Mouse (Mus musculus): Measurements from ENCODE around the gene Fjx1. TPM values are rescaled to one million over a fixed set of nuclear protein-coding genes. Genes with fewer than 3 reads are reported as not detected.

The Fjx1 gene
- polyA plus RNA-seq, 1 experiment from 2014 or later = 12.1 TPM

GRCm38 (mm10) chr2:102449630-102450247, 2.6 kb downstream of the Fjx1 start:
- H3K9me3 ChIP-seq (replicated peaks; ENCODE audit: low read length) = no peaks in the 10 kb centered on the region
- DNase-seq (ENCODE audit: low spot score) = peak; percentile 34
- H3K36me3 ChIP-seq (ENCODE audit: insufficient read depth, low read length) = no peaks in the 10 kb centered on the region
- peaks cover 15% of the 10 kb centered on the region; the same call in 1 of the 2 replicates for H3K4me1 ChIP-seq (replicated peaks; ENCODE audit: insufficient read depth, low read length)
- no peak for TF ChIP-seq CTCF (IDR thresholded peaks at IDR 0.05; ENCODE audit: low read depth)
- 5% methylated on average over 17 of the region's 17 CpGs for WGBS
- H3K27me3 ChIP-seq (ENCODE audit: insufficient read depth, low read length) = no peaks in the 10 kb centered on the region
- no peak for ATAC-seq (replicated peaks; ENCODE audit: low FRiP score, low read depth)
- peak overlapping the region; percentile 81 for H3K4me3 ChIP-seq (replicated peaks; ENCODE audit: low read depth, low read length)
- 0 out of 2 replicates have a peak overlapping the region, but pooled peaks have one; percentile 42 for H3K27ac ChIP-seq
- peak overlapping the region; percentile 99 for H3K4me2 ChIP-seq (ENCODE audit: low read length)
- peak overlapping the region; percentile 67; the same call in 1 of the 2 replicates for H3K9ac ChIP-seq (ENCODE audit: low read depth, low read length)

DNA sequence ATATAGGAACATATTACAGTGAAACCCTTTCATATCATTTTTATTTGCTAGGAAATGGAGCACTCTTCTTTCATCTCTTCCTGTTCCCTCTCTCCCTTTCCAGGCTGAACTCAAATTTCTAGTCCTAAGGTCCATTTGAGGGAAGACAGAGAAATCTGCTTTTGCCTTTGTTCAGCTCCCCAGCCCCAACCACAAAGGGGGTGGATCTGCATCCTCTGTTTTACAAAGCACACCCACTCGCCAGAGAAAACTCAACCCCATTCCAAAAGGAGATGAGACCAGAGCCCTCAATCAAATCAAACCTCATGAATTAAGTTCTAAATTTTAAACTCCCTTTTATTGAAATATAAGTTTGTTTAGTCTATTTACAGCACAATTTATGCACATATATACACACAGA, 3.2 kb downstream of the Fjx1 start:
- Histone ChIP-seq H3K4me1 (replicated peaks; ENCODE audit: insufficient read depth, low read length) (peaks cover 15% of the 10 kb centered on the region; the same call in 1 of the 2 replicates), H3K9me3 (replicated peaks; ENCODE audit: low read length) (no peaks in the 10 kb centered on the region), H3K27me3 (ENCODE audit: insufficient read depth, low read length) (no peaks in the 10 kb centered on the region), H3K27ac (no peak overlapping the region), H3K9ac (ENCODE audit: low read depth, low read length) (no peak overlapping the region), H3K36me3 (ENCODE audit: insufficient read depth, low read length) (no peaks in the 10 kb centered on the region), H3K4me2 (ENCODE audit: low read length) (peak overlapping the region; percentile 99), H3K4me3 (replicated peaks; ENCODE audit: low read depth, low read length) (no peak overlapping the region)
- no peak for TF ChIP-seq CTCF (IDR thresholded peaks at IDR 0.05; ENCODE audit: low read depth)
- no peak for ATAC-seq (replicated peaks; ENCODE audit: low FRiP score, low read depth)
- DNase-seq (ENCODE audit: low spot score) = no peak
- 66% methylated on average over 1 of the region's 1 CpGs for WGBS

DNA sequence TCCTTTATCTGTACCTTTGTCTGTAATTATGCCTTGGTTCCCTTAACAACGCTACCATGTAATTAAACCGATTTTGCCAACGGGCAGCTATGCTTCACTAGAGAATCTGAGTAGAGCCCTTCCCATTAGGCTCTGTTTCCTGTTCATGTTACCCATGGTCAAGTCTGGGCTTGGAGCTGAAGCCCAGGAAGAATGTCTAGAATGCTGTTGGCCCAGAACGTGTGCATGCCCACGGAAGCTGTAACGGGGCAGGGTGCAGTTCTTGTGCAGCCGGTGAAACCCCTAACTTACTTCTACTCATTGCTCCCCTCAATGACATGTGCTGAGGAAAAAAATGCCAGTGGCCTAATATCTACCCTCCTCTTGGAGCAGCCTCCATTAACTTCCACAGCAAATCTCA, 4.5 kb downstream of the Fjx1 start:
- Histone ChIP-seq H3K4me2 (ENCODE audit: low read length) (no peak overlapping the region), H3K4me1 (replicated peaks; ENCODE audit: insufficient read depth, low read length) (peaks cover 15% of the 10 kb centered on the region; the same call in 1 of the 2 replicates), H3K36me3 (ENCODE audit: insufficient read depth, low read length) (no peaks in the 10 kb centered on the region), H3K27ac (no peak overlapping the region), H3K9me3 (replicated peaks; ENCODE audit: low read length) (no peaks in the 10 kb centered on the region), H3K4me3 (replicated peaks; ENCODE audit: low read depth, low read length) (no peak overlapping the region), H3K27me3 (ENCODE audit: insufficient read depth, low read length) (no peaks in the 10 kb centered on the region), H3K9ac (ENCODE audit: low read depth, low read length) (no peak overlapping the region)
- ATAC-seq (replicated peaks; ENCODE audit: low FRiP score, low read depth) = no peak
- WGBS = 70% methylated on average over 7 of the region's 7 CpGs
- peak; percentile 22 for DNase-seq (ENCODE audit: low spot score)
- no peak for TF ChIP-seq CTCF (IDR thresholded peaks at IDR 0.05; ENCODE audit: low read depth)

GRCm38 (mm10) chr2:102446851-102447250, 5.4 kb downstream of the Fjx1 start:
- DNase-seq (ENCODE audit: low spot score) (peak; percentile 20), ATAC-seq (replicated peaks; ENCODE audit: low FRiP score, low read depth) (no peak)
- H3K36me3 ChIP-seq (ENCODE audit: insufficient read depth, low read length) = no peaks in the 10 kb centered on the region
- peaks cover 15% of the 10 kb centered on the region; the same call in 1 of the 2 replicates for H3K4me1 ChIP-seq (replicated peaks; ENCODE audit: insufficient read depth, low read length)
- H3K27ac ChIP-seq = no peak overlapping the region
- 50% methylated on average over 4 of the region's 4 CpGs for WGBS
- H3K9me3 ChIP-seq (replicated peaks; ENCODE audit: low read length) = no peaks in the 10 kb centered on the region
- H3K4me3 ChIP-seq (replicated peaks; ENCODE audit: low read depth, low read length) = no peak overlapping the region
- no peak overlapping the region for H3K4me2 ChIP-seq (ENCODE audit: low read length)
- no peaks in the 10 kb centered on the region for H3K27me3 ChIP-seq (ENCODE audit: insufficient read depth, low read length)
- H3K9ac ChIP-seq (ENCODE audit: low read depth, low read length) = no peak overlapping the region
- TF ChIP-seq CTCF (IDR thresholded peaks at IDR 0.05; ENCODE audit: low read depth) = no peak

DNA sequence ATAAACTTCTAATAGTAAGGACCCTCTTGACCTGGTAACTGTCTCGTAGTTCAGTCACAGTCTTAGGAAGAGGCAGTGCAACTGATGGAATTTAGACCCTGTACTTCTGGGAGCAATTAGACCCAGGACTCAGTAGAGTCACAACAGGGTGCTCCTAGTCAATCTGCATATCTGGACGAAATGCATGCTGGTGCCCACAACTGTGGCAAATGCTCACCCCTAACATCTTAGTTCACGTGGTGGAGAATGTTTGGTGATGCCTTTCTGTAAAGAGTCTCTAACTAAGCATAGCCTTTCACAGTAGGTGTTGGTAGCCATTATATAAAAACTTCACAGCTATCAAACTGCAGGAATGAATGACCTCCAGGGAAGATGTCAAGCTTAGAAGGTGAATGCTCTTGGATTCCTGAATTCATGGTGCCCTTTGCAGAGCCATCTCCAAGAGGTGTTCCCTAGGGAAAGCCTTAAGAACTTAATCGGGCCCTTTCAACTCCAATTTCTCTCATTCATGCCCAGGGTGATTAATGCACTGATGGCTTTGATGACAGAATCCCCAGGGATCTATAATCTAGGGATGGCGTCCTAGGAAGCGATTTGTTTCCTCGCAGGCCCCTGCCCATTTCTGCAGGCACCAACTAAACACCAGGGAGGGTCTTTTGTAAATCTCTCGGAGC, 14.8 kb downstream of the Fjx1 start:
- Histone ChIP-seq H3K27ac (no peak overlapping the region), H3K4me2 (ENCODE audit: low read length) (no peak overlapping the region), H3K27me3 (ENCODE audit: insufficient read depth, low read length) (no peaks in the 10 kb centered on the region), H3K36me3 (ENCODE audit: insufficient read depth, low read length) (no peaks in the 10 kb centered on the region), H3K4me1 (replicated peaks; ENCODE audit: insufficient read depth, low read length) (no peaks in the 10 kb centered on the region), H3K9ac (ENCODE audit: low read depth, low read length) (no peak overlapping the region), H3K9me3 (replicated peaks; ENCODE audit: low read length) (no peaks in the 10 kb centered on the region), H3K4me3 (replicated peaks; ENCODE audit: low read depth, low read length) (no peak overlapping the region)
- DNase-seq (ENCODE audit: low spot score) (no peak), ATAC-seq (replicated peaks; ENCODE audit: low FRiP score, low read depth) (no peak)
- WGBS = 71% methylated on average over 8 of the region's 8 CpGs
- TF ChIP-seq CTCF (IDR thresholded peaks at IDR 0.05; ENCODE audit: low read depth) = no peak

DNA sequence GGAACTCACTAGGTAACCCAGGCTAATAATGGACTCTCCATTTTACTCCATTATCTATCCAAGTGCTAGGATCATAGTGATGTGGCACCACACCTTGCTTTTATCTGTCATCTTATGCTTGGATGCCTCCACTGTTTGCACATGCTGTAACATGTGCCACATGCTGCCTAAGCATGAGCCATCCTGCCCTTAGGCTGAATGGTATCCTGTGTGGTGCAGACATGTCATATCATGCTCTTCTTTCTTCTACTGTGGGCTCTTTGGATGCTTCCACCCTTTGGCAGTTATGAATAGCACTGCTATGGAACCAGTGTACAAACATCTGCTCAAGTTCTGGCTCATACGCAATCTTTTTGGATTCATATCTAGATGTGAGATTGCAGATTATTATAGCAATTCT, 18.4 kb downstream of the Fjx1 start:
- H3K9ac ChIP-seq (ENCODE audit: low read depth, low read length) = no peak overlapping the region
- no peak overlapping the region for H3K4me2 ChIP-seq (ENCODE audit: low read length)
- H3K4me3 ChIP-seq (replicated peaks; ENCODE audit: low read depth, low read length) = no peak overlapping the region
- H3K27me3 ChIP-seq (ENCODE audit: insufficient read depth, low read length) = no peaks in the 10 kb centered on the region
- no peaks in the 10 kb centered on the region for H3K4me1 ChIP-seq (replicated peaks; ENCODE audit: insufficient read depth, low read length)
- H3K36me3 ChIP-seq (ENCODE audit: insufficient read depth, low read length) = no peaks in the 10 kb centered on the region
- WGBS = 88% methylated on average over 1 of the region's 1 CpGs
- TF ChIP-seq CTCF (IDR thresholded peaks at IDR 0.05; ENCODE audit: low read depth) = no peak
- DNase-seq (ENCODE audit: low spot score) (no peak), ATAC-seq (replicated peaks; ENCODE audit: low FRiP score, low read depth) (no peak)
- no peaks in the 10 kb centered on the region for H3K9me3 ChIP-seq (replicated peaks; ENCODE audit: low read length)
- no peak overlapping the region for H3K27ac ChIP-seq
